Mouse (Mus musculus) G1E-ER4 (cell line): ENCODE measurements around the gene BC028528. TPM values are rescaled to one million over a fixed set of nuclear protein-coding genes. Genes with fewer than 3 reads are reported as not detected.

Experiments used
- GATA1 ChIP-seq: IDR thresholded peaks from one replicate; pipeline ENCODE4 v1.8.0; 2012; ENCODE audit warnings: low read length, inconsistent platforms
- polyA plus RNA-seq: library from polyadenylated mRNA; stranded (reverse); fragments of >175 nt; gene quantifications from 2 replicates; pipeline ENCODE4 v1.2.3, GENCODE M21; 2012

BC028528 gene
- polyA plus RNA-seq, 1 experiment = not detected

GRCm38 (mm10) chr3:95861796-95862195, 30.0 kb downstream of the BC028528 start:
- no peak for TF ChIP-seq GATA1

- no peak for TF ChIP-seq GATA1
Observed at GRCm38 (mm10) chr3:95861216-95861615, 30.6 kb downstream of the BC028528 start.

GRCm38 (mm10) chr3:95860323-95860722, 31.5 kb downstream of the BC028528 start:
- TF ChIP-seq GATA1 = no peak

GRCm38 (mm10) chr3:95856115-95856514, 35.7 kb downstream of the BC028528 start:
- TF ChIP-seq GATA1 = no peak

- no peak for TF ChIP-seq GATA1
Observed at GRCm38 (mm10) chr3:95855502-95856089, 36.2 kb downstream of the BC028528 start, which contains the start of gene Prpf3. Gene Prpf3, minus strand, starts transcription at chr3:95855885.

GRCm38 (mm10) chr3:95851317-95851716, 40.5 kb downstream of the BC028528 start:
- TF ChIP-seq GATA1 = no peak

GRCm38 (mm10) chr3:95850611-95851010, 41.2 kb downstream of the BC028528 start:
- TF ChIP-seq GATA1 = no peak

- TF ChIP-seq GATA1 = no peak
Observed at GRCm38 (mm10) chr3:95842503-95843214, 49.1 kb downstream of the BC028528 start.

GRCm38 (mm10) chr3:95839250-95839649, 52.6 kb downstream of the BC028528 start:
- peak; percentile 77 for TF ChIP-seq GATA1

Other genes with a start within 250 kb of the BC028528 start
- gene Mcl1, start 233.2 kb downstream of the BC028528 start, polyA plus RNA-seq = 336 and 436 TPM in 2 replicates
- not detected in 2 replicates for gene Adamtsl4, start 204.1 kb downstream of the BC028528 start, polyA plus RNA-seq
- gene Ecm1, start 152.4 kb downstream of the BC028528 start, polyA plus RNA-seq = 13.3 and 13.4 TPM in 2 replicates
- gene Tars2, start 131.8 kb downstream of the BC028528 start, polyA plus RNA-seq = 30.7 and 60.5 TPM in 2 replicates
- 7.3 and 8.7 TPM in 2 replicates for gene Rprd2, start 73.1 kb downstream of the BC028528 start, polyA plus RNA-seq
- 14.4 and 15.7 TPM in 2 replicates for gene Prpf3, start 36.1 kb downstream of the BC028528 start, polyA plus RNA-seq
- 23.8 and 280 TPM in 2 replicates for gene Mrps21, start 20.5 kb downstream of the BC028528 start, polyA plus RNA-seq
- gene Ciart, start 9.8 kb downstream of the BC028528 start, polyA plus RNA-seq = 0.11 and 0.30 TPM in 2 replicates
- gene Aph1a, start 2.0 kb upstream of the BC028528 start, polyA plus RNA-seq = 129 and 230 TPM in 2 replicates
- gene Car14, start 12.7 kb upstream of the BC028528 start, polyA plus RNA-seq = not detected in 2 replicates
- gene Anp32e, start 37.2 kb upstream of the BC028528 start, polyA plus RNA-seq = 353 and 448 TPM in 2 replicates
- gene Plekho1, start 104.0 kb upstream of the BC028528 start, polyA plus RNA-seq = 7.2 and 7.7 TPM in 2 replicates
- 5.6 and 5.8 TPM in 2 replicates for gene Vps45, start 166.5 kb upstream of the BC028528 start, polyA plus RNA-seq
- 10.4 and 11.5 TPM in 2 replicates for gene Otud7b, start 212.5 kb upstream of the BC028528 start, polyA plus RNA-seq